Mouse (Mus musculus) brain, embryonic 14.5 days (tissue): Measurements from ENCODE around the gene Ece2. TPM values are rescaled to one million over a fixed set of nuclear protein-coding genes. Genes with fewer than 3 reads are reported as not detected.

Experiments used
- DNase-seq: peaks from one replicate; pipeline ENCODE4 v3.0.0-alpha.2; 2011; ENCODE audit warnings: low read depth
- CTCF ChIP-seq: fragments of 200-500 bp; IDR thresholded peaks from 2 replicates; pipeline ENCODE4 v1.5.1; 2012; ENCODE audit warnings: inconsistent platforms, mild to moderate bottlenecking, moderate library complexity, borderline replicate concordance; ENCODE audit not compliant: insufficient read depth, insufficient read length; ENCODE audit errors: extremely low read depth
- POLR2A ChIP-seq: fragments of 200-500 bp; IDR thresholded peaks from 2 replicates; pipeline ENCODE4 v1.6.1; 2012; ENCODE audit warnings: mild to moderate bottlenecking, inconsistent platforms, borderline replicate concordance; ENCODE audit not compliant: poor library complexity, insufficient read depth, insufficient read length, severe bottlenecking; ENCODE audit errors: extremely low read depth
- polyA plus RNA-seq: library from polyadenylated mRNA; depleted of rRNA; stranded (reverse); fragments of >200 nt; gene quantifications from 2 replicates; pipeline ENCODE4 v1.2.3, GENCODE M21; 2012

Gene Ece2
- polyA plus RNA-seq, 1 experiment: 27.3 TPM

GRCm38 (mm10) chr16:20672965-20673705 lies 43.5 kb downstream of the Ece2 start:
- peak; percentile 20 for DNase-seq

GRCm38 (mm10) chr16:20673706-20674303 lies 44.2 kb downstream of the Ece2 start:
- DNase-seq: peak; percentile 2
- no peak for TF ChIP-seq CTCF

More at GRCm38 (mm10) chr16:20672965-20673705, 43.5 kb downstream of the Ece2 start:
- TF ChIP-seq CTCF: no peak
- TF ChIP-seq POLR2A: no peak

GRCm38 (mm10) chr16:20675213-20675612 lies 45.6 kb downstream of the Ece2 start:
- no peak for TF ChIP-seq CTCF
- TF ChIP-seq POLR2A: no peak
- DNase-seq: no peak

- TF ChIP-seq CTCF: no peak
- TF ChIP-seq POLR2A: no peak
- peak; percentile 35 for DNase-seq
Observed at GRCm38 (mm10) chr16:20676702-20677101, 47.1 kb downstream of the Ece2 start.

- TF ChIP-seq POLR2A (no peak), CTCF (no peak)
- DNase-seq: no peak
Observed at GRCm38 (mm10) chr16:20677380-20677779, 47.8 kb downstream of the Ece2 start.

GRCm38 (mm10) chr16:20677974-20678675 lies 48.5 kb downstream of the Ece2 start:
- no peak for TF ChIP-seq CTCF
- DNase-seq: peak; percentile 54

GRCm38 (mm10) chr16:20690774-20691173 lies 61.1 kb downstream of the Ece2 start:
- TF ChIP-seq CTCF: no peak
- TF ChIP-seq POLR2A: no peak
- no peak for DNase-seq

- no peak for TF ChIP-seq POLR2A
- no peak for TF ChIP-seq CTCF
- no peak for DNase-seq
Observed at GRCm38 (mm10) chr16:20691617-20692016, 62.0 kb downstream of the Ece2 start.

- no peak for DNase-seq
- no peak for TF ChIP-seq POLR2A
- no peak for TF ChIP-seq CTCF
Observed at GRCm38 (mm10) chr16:20692241-20692965, 62.8 kb downstream of the Ece2 start.

- no peak; the same call in 1 of the 2 replicates for TF ChIP-seq POLR2A
- TF ChIP-seq CTCF: no peak
- DNase-seq: peak; percentile 98
Observed at GRCm38 (mm10) chr16:20693111-20693701, 63.6 kb downstream of the Ece2 start, which contains the start of gene Fam131a. Fam131a (plus strand) TSS chr16:20693241.

- TF ChIP-seq POLR2A (no peak), CTCF (no peak)
- DNase-seq: peak; percentile 79
Observed at GRCm38 (mm10) chr16:20694781-20695180, 65.2 kb downstream of the Ece2 start.
